Comparison of ENCODE assay signal across 13 mouse cellular contexts in genomic region chr6:105681496-105681895, GRCm38 (mm10). TPM values are rescaled to one million over a fixed set of nuclear protein-coding genes. Genes with fewer than 3 reads are reported as not detected.
"Had no signal": no experiment of that assay in that cellular context is flagged by ENCODE, and none has a peak within 500 bp of the region (broad histone marks: within the 10 kb centered on the region; RNA-seq: fewer than 3 reads in every experiment).

No protein-coding gene starts in this region.

- H3K4me1 ChIP-seq: intestine, embryonic 15.5 days; liver, embryonic 12.5 days had no signal

- H3K9ac ChIP-seq: intestine, embryonic 15.5 days; liver, embryonic 12.5 days; lung, embryonic 14.5 days; midbrain, embryonic 12.5 days had no signal

- H3K4me3 ChIP-seq: intestine, embryonic 15.5 days; layer of hippocampus, adult 2 months; limb, embryonic 10.5 days; liver, embryonic 12.5 days; midbrain, embryonic 12.5 days had no signal

- H3K27ac ChIP-seq: intestine, embryonic 15.5 days; layer of hippocampus, adult 2 months; limb, embryonic 10.5 days; liver, embryonic 12.5 days; midbrain, embryonic 12.5 days; stomach, postnatal 0 days had no signal

- DNase-seq: kidney, adult 18-20 months; kidney, postnatal 10 days; kidney, postnatal 4 days; lung, embryonic 14.5 days; lung, postnatal 10 days; lung, postnatal 4 days had no signal

- H3K36me3 ChIP-seq: intestine, embryonic 15.5 days; limb, embryonic 10.5 days; liver, embryonic 12.5 days; midbrain, embryonic 12.5 days had no signal

- H3K4me2 ChIP-seq: intestine, embryonic 15.5 days; liver, embryonic 12.5 days; lung, embryonic 14.5 days; midbrain, embryonic 12.5 days had no signal

- ATAC-seq: intestine, embryonic 15.5 days; liver, embryonic 12.5 days had no signal

- H3K9me3 ChIP-seq: intestine, embryonic 15.5 days; limb, embryonic 10.5 days; liver, embryonic 12.5 days; midbrain, embryonic 12.5 days had no signal

RNA-seq across cellular contexts. Expression of gene Cntn4, which starts 4.0 kb away (rescaled TPM):
- total RNA-seq: megakaryocyte, adult 5-6 weeks had no signal
